Mouse (Mus musculus) adrenal gland, adult 8-10 months (tissue): ENCODE measurements at regions not wholly inside any gene's neighbourhood (a gene's known extent, or its start where the extent isn't known, plus 50 kb on each side); places are given as distances from the start of the nearest gene placed in this dataset.

Experiments
- DNase-seq: peaks from one replicate; pipeline ENCODE4 v3.0.0; 2022

DNA sequence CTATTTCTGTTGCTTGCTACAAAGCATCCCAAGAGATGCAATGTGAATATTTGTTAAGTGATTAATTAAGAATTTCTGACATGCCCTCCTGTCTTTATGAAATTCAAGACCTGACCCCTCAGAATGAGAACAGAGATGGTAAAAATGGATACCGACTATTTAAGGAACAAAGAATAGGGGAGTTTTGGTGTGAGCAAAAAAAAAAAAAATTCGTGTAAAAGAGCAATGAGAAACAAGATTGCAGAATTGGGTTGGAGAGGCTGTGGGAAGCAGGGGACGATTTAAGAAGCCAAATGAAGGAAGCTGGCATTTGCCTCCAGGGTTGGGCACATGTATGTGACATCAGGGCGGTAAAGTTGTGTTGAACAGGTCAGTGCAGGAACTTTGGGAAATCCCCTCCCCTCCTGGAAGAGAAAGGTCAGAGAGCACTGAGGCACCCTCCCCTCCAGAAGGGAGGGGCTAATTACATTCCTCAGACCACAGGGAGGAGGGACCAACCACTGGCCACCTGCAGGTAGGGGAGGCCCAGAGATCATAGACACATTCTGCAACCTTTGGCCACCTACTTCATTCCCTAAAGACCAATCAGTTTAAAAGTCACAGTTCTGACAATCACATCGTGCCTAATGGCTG, 212.3 kb upstream of the Ankrd55 start:
- no peak for DNase-seq

DNA sequence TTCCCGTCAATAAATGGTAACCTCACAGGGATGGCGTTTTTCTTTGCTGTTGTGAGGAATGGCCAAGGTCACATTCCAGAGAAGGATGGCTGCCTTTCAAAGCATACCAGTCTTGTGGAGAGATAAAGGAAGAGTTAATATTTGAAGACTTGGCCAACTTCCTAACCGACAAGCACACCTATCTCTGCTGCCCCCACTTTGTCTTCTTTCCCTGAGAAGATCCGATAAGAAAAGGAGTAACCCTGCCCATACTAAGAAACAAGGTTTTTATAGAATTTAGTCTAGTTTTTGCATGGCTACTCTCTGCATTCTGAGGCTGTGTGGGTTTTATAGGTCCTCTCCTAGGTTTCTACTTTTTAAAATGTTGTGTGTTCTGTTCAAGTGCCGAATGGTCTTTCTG, 210.2 kb upstream of the Ankrd55 start:
- DNase-seq, result no peak

DNA sequence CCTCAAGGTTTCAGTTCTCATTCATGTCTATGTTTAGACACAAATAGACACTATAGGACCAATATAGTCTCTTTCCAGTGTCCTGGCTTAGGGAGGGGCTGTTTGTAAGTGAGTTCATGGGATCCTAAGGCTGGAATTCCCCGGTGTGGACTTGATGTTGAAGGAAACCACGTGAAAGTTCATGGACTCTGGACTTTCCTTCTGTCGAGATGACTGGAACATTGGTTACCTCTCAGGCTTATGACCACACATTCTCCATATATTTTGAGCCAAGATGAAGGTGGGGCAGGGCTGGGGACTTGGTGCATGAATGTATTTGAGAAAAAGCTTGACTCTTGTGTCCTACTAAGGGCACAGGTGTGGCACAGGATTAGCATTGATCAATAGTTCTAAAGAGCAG, 206.3 kb upstream of the Ankrd55 start:
- no peak for DNase-seq

DNA sequence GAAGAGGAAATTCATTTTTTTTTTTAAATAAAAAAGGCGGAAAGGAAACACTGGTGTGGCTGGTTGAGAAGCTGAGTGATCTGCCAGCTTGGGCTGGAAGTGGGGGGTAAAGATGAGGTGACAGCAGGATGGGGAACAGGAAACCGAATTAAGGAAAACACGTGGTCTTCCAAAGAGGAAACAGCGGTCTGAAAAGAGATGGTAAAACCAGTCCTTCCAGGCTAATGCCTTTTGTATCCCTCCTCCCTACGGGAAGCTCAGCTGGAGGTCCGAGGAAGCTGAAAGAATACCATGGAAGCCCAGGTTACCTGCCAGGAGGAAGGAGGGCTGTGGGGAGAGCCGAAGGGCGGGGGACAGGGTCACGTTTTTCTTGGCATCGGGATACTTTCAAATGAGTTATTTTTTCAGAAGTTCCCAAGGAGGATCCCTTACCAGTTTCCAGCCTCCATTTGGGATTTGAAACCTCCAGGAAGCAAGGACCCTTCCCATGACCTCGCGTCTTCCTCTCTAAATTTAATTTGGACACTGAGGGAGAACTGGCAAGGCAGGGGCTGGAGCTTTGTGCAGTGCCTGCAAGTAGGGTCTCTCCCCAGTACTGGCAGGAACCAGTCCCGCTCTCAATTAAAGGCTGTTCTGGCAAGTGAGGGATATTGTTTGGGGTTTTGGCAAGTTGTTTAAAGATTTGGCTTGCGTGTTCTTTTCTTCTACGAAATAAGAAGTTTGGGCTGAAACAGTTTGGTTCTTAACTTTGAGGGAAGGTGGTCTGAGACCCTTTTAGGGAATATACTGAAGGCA, 203.6 kb upstream of the Ankrd55 start:
- DNase-seq, result no peak

DNA sequence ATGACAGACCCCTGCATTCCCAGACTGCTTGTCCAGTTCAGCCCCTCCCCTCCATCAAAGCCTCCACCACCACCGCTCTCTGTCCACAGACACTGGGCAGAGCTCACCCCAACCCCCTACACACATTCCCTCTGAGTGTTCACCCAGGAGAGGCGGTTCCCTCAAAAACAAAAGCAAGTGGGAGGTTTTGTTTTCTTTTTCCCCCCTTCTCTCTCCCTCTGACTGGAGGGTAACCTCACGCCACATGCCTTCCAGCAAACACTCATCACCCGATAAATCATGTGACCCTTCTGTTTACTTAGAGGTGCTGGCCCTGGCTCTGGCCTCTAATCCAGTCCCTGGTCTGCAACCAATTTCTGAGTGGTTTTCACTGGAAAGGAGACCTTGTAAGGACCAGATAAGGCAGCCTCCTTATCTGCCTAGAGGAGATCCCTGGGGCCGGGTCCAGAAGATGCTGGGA, 199.9 kb upstream of the Ankrd55 start:
- peak; percentile 33 for DNase-seq

DNA sequence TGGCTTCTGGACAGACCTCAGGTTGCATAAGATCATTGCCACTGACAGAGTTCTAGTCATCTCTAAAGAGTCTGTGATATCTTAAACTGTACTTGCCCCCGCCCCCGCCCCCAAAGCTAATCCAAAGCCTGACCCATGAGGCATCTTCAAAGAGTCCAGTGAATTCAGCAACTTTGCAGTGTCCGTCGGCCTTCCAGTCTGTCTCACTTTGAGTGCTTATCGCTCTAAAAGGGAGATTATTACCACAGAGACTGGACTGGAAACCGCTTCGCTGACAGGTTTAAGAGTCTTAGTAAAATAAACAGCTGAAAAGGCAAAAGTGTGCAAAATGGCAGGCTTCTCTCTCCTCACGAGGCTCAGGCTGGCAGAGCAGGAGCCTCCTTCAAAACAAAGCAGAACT, 197.5 kb upstream of the Ankrd55 start:
- DNase-seq, result no peak

DNA sequence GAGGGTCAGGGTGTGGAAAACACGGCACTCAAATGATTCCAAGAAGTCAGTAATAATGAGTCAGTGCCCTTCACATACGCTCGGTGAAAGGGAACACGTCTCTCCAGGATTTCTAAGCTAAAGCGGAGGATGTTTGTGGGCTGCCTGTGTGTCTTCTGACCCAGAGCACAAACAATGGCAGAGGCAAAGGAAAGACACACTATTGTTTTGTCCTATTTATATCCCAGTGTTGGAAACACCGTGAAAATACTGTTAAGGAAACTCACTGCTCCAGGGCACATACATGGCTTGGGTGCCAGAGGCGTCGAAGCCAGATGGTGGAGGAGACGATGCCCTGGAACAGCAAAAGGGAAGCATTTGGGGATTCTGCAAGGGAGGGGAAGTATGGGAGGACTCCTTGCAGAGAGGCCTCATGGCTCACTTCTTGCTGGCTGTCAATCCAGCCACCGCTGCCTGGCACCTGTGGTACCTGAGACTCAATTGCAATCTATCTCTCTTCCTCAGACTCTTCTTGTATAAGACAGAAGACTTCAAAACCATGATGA, 192.6 kb upstream of the Ankrd55 start:
- no peak for DNase-seq

DNA sequence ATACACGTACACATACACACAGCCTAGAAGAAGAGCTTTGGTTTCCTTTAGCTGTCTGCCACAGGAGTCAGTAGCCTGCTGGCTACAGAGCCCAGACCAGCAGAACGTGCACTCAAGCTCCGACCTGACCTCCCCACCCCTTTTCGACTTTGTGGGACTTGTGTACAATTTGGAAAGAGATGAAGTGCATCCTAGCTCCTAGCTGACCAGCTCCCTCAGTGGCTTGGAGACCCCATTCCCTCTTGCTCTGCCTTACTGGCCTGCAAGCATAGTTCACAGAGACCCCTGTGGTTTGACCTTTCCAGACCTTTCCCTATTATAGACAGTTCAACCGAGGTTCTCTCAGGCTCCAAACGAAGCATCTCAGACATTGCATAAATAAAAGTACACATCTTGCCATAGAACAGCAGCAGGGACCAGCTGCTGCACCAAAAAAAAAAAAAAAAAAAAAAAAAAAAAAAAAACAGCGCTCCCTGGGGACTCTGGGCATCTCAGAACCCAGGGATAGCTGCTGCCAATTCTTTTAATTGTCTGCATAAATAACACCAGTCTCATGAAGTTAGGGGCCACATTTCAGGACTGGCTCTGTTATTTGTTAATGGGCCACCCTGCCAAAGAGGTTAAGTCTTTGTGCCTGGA, 188.2 kb upstream of the Ankrd55 start:
- no peak for DNase-seq

DNA sequence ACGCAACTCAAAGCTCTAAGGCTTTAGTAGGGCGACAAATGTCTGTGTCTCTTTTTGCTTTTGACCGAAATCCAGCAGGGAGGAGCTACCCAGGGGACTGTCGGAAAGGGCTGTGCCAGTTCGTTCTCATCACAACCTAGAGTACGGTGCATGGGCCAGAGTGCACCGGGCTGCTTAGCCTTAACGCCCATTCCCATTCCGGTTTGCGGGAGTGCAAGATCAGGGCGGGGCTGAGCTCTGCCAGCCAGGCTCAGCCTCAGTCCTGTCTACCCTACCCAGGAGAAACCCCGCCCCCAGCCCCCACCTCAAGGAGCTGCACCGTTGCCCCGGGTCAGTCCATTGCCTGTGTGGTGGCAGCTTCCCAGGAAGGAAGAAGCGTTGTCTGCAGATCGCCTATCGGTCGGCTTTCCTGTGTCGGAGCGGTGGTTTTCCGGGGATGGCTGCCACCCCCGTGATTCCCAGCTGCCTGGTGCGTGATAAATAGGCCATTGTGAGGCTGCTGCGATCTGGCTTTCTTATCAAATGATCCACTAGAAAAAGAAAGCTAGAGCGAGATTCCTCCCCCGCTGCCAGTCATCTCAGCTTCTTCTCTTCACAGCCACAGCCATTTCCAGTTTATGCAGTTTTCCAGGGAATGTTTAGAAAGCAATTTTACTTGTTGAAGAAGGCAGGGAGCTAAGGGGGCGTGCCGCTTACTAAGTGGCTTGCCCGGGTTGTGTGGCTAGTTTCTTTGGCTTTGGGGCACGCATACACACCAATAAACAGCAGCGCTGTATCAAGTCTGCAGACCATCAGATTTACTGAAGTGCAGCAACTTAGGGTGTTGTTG, 187.4 kb upstream of the Ankrd55 start:
- DNase-seq, result peak; percentile 63

DNA sequence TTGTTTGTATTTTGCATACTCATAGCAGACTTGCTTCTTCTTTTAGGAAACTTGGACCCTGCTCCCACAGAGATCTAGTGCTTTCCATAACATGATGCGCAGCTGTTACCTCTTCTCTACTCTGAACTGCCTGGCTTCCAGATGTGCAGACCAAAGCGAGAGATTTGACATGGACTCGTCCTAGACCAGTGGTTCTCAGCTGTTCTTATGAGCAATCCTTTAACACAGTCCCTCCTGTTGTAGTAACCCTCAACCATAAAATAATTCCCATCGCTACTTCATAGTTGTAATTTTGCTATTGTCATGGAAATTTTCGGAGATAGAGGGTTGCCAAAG, 186.9 kb upstream of the Ankrd55 start:
- DNase-seq, result no peak

DNA sequence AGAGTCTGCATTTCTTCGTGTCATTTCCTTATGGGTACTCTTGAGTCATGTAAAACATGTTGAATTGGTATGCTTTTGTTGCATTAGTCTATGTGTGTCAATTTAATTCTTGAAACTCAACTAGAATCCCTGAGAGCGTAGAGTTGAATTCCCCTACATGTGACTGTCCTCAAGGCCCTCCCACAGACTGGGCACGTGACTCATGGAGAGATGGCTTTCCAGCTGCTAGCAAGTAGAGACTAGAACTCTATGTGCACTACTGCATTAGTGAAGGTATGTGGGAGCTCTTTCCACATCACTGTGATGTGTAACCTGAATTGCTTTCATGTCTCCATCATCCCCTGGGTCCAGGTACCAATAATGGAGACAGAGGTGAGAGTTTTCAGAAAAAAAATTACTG, 182.3 kb upstream of the Ankrd55 start:
- DNase-seq, result no peak

DNA sequence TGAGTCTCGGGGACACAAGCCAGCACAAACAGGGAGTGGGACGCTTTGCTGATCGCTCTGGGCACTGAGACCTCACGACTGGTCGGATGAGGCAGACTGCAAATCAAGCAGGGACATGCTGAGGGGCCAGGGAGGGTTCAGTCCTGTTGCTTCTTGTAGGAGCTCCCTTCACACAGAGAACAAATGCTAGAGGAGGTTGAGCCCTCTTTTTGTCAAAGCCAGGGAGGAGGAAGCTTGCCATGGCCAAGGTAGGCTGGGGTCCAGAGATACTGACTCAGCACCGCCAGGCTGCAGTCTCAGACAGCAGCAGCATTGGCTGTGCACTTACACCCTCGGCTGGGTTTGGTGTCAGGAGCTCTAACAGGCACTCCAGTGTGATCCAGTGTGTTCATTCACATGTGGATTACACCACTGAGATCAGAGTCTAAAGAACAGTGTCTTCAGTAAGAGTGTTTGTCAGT, 173.5 kb upstream of the Ankrd55 start:
- no peak for DNase-seq

DNA sequence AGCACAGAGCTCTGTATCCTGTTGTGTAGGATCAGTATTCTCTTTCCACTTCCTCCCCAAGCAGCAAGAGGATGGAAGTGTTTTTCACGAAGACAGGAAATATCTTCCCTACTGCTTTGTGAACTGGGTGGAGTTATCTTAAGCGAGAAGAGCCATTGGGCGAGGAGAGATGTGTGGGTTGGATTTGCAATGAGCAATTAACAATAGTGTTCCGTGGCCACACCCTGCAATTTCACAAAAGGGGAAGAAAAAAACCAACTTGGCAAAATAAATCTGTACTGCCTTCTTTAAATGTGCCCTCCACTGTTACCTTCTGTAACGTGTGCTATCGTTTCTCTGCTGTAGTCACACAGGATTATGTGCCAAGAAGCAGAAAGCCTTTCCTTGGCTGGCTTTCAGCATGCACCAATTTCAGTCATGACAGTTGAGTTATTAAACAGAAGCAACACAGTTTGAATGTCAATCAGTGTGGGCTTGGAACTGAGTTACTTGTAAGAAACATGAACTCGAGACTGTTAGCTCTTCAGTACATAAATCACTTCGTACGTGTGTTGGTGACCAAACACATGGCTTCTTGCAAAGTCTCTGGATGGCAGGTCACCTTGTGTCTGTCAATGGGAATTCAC, 172.0 kb upstream of the Ankrd55 start:
- no peak for DNase-seq

DNA sequence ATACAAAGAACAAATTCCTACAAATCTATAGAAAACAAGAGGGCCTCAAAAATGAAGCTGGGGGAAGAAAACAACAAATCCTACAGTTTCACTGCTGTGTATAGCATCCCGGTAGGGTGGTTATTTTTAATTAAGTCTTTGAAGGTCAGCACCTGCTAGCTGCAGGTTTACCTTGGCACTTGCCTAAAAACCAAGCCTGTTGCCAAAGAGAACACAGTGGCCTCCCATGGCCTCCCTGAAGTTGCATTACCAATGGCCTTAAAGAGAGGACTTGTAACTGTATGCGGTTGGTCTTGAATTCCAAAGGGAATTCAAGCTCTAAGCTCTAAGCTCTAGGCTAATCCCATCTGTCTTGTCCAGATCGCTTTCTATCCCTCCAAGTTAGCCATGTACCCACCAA, 169.7 kb upstream of the Ankrd55 start:
- DNase-seq, result no peak

DNA sequence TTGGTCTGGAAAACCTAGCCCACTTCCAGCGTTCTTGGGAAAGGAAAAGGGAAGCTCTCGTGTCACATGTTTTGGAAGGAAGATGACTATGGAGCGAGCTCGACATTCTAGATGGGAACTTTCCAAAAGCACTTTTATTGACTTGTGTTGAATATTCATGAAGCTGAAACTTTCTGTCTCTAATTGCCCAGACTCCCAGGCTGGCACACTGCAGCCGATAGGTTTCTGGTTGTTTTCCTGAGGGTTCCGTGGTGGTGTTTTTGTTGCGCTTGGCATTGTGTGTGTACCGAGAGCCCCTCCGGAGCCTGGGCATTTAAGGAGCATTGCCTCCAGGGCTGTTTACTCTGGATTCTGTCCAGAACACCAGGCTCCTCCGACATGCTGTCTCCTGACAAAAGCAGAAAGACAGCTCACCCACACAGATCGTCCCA, 168.6 kb upstream of the Ankrd55 start:
- no peak for DNase-seq

DNA sequence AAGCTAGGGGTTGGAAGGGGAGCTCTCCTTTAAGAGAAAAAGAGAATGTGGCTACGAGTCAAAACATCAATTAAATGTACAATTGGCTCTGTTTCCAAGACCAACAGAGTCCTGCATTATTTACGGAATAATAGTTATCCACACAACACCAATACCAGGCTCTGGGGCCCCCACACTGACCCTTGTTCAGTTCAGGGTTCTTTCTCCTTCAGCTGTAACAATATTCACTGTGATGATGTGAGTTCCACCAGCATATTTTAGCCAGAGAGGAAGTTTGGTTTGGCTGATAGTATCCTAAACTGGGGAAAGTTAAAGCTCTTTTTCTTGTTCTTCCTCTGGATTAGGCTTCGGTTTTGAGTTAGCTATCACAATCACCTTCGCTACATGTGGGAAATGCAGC, 167.9 kb upstream of the Ankrd55 start:
- DNase-seq, result no peak

DNA sequence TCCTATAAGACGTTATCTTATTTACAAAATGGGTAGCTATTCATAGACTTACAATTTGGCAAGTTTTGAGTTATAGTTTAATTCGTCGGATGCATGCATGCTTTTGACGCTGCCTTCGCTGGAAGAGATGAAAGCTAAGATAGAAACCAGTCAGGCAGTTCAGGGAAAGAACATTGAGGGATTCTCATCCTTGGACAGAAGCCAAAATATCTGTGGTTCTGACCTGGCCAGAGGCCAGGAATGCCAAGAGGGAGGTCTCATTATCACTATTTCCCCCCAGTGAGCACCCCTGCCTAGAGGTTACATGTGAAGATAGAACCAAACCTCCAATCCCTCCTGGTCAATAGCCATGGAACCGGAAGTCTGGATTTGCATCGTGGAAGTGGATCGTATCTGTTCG, 167.1 kb upstream of the Ankrd55 start:
- no peak for DNase-seq

DNA sequence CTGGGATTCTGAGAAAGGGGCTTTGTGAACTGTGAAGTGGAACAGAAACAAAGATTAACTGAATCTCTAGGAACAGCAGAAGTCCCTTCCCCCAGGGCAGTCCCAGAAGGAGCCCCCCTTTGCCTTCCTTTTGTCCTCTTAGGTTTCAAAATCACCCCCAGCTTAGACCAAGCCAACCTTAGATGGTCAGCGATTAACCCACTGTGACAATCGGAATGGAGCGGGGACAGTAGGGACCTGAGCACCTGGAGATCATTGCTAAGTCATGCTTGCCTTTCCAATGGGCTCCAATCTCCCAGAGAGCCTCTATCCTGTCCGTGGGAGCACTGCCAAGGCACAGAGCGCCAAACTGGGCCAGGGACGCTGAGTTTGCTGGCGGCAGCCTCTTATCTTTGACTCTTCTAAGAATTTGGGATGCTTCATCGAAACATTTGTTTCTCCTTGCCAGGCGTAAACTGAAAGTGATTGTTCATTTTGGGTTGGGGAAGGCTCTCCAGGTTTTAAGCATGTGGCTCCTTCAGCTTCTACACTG, 165.3 kb upstream of the Ankrd55 start:
- DNase-seq, result peak; percentile 83

DNA sequence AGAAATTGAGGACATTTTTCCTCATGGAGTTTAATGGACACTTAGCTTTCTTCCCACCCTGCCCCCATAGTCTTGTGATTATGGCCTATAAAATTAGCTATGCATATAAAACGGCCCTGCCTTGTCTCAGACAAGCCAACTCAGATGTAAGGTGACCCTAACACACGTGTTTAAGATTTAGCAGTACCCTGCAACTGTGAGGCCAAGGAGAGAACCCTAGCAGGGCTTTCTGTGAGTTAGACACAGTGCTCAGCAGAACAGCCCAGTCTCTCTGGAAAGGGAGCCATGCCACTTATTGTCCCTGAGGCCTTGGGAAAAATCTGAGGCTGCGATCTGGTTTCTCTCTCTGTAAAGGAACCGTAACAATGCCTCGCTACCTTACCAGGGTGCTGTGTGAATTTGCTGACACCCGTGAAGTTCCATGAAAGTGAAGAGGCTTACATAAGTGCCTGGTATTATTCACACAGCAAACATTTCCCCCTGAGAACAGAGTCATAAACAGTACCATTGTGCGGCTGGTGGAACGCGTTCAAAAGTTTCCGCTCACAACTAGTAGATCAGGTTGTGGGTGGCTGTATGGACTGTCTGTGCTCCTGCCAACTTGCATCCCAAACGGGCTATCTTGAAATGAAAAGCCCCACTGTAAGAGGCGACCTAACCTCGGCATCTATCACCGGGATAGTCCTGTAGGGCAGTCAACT, 162.3 kb upstream of the Ankrd55 start:
- no peak for DNase-seq

DNA sequence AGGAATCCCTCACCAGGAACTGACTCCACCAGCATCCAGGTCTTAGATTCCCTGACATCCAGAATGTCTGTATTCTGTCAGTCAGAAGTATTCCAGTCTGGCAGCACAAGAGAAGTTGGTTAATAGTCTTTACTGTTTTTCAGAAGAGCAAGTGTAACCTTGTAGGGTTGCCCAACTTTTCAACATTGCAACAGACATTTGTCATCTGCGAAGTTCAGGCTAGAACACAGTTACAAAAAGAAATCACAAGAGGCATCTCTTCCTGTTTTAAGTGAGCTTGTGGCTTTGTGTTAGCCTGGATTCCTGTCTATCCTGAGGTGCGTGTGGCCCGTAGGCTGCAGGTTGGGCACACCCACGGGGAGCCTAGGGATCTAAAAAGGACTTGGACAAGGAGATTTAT, 158.0 kb upstream of the Ankrd55 start:
- peak; percentile 47 for DNase-seq

DNA sequence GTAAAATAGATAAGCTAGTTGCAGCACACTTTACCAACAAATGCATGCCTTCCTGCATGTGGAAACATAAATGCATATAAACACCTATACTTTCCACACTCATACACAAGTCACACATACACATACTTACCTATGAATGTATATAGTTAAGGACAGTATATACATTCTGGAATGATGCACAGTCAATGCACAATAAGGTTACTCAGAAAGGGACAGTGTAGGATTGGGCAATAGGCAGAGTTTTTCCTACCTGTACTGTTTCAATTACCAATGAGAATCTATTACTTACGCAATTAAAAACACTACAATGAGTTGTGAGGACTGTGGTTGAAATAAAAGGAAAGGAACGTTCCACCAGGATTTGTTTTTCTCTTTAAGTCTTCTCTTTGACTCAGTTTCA, 157.5 kb upstream of the Ankrd55 start:
- DNase-seq, result no peak
